Mouse (Mus musculus): ENCODE data around the gene Cdyl.

Gene Cdyl

GRCm38 (mm10) chr13:35659406-35659985 lies at the start of gene Cdyl:
Gene Cdyl, plus strand, starts transcription at chr13:35659833.
- DNase-seq (ENCODE audit: low spot score), result no peak

GRCm38 (mm10) chr13:35610718-35611117 lies 48.9 kb upstream of the Cdyl start:
- no peak for DNase-seq (ENCODE audit: low spot score)

- no peak for DNase-seq (ENCODE audit: low spot score)
These were observed 47.1 kb upstream of the Cdyl start for GRCm38 (mm10) chr13:35612506-35612905.

GRCm38 (mm10) chr13:35614832-35615479 lies 44.7 kb upstream of the Cdyl start:
- no peak for DNase-seq (ENCODE audit: low spot score)

- no peak for DNase-seq (ENCODE audit: low spot score)
These were observed 43.0 kb upstream of the Cdyl start for GRCm38 (mm10) chr13:35616524-35617099.

- no peak for DNase-seq (ENCODE audit: low spot score)
These were observed 40.3 kb upstream of the Cdyl start for GRCm38 (mm10) chr13:35619356-35619755.

- DNase-seq (ENCODE audit: low spot score), result no peak
These were observed 38.9 kb upstream of the Cdyl start for GRCm38 (mm10) chr13:35620756-35621155.

- DNase-seq (ENCODE audit: low spot score), result no peak
These were observed 34.8 kb upstream of the Cdyl start for GRCm38 (mm10) chr13:35624831-35625230.

- no peak for DNase-seq (ENCODE audit: low spot score)
These were observed 34.1 kb upstream of the Cdyl start for GRCm38 (mm10) chr13:35625556-35625955.

- DNase-seq (ENCODE audit: low spot score), result no peak
These were observed 32.3 kb upstream of the Cdyl start for GRCm38 (mm10) chr13:35627319-35627718.

- no peak for DNase-seq (ENCODE audit: low spot score)
These were observed 12.4 kb upstream of the Cdyl start for GRCm38 (mm10) chr13:35647132-35647823.

GRCm38 (mm10) chr13:35650284-35650872 lies 9.3 kb upstream of the Cdyl start:
- no peak for DNase-seq (ENCODE audit: low spot score)

GRCm38 (mm10) chr13:35652851-35653250 lies 6.8 kb upstream of the Cdyl start:
- DNase-seq (ENCODE audit: low spot score), result no peak

- DNase-seq (ENCODE audit: low spot score), result no peak
These were observed 2.8 kb upstream of the Cdyl start for GRCm38 (mm10) chr13:35656853-35657252.

- DNase-seq (ENCODE audit: low spot score), result no peak
These were observed 5.8 kb downstream of the Cdyl start for GRCm38 (mm10) chr13:35665456-35665855.

GRCm38 (mm10) chr13:35669910-35670469 lies 10.4 kb downstream of the Cdyl start:
- no peak for DNase-seq (ENCODE audit: low spot score)

- DNase-seq (ENCODE audit: low spot score), result no peak
These were observed 11.2 kb downstream of the Cdyl start for GRCm38 (mm10) chr13:35670875-35671274.

GRCm38 (mm10) chr13:35676921-35677320 lies 17.3 kb downstream of the Cdyl start:
- DNase-seq (ENCODE audit: low spot score), result no peak

GRCm38 (mm10) chr13:35677433-35678051 lies 17.9 kb downstream of the Cdyl start:
- no peak for DNase-seq (ENCODE audit: low spot score)

- DNase-seq (ENCODE audit: low spot score), result no peak
These were observed 19.1 kb downstream of the Cdyl start for GRCm38 (mm10) chr13:35678691-35679090.

- DNase-seq (ENCODE audit: low spot score), result no peak
These were observed 21.7 kb downstream of the Cdyl start for GRCm38 (mm10) chr13:35681361-35681760.

- no peak for DNase-seq (ENCODE audit: low spot score)
These were observed 26.6 kb downstream of the Cdyl start for GRCm38 (mm10) chr13:35686273-35686672.
